Mouse (Mus musculus) brain, embryonic 18.5 days (tissue): ENCODE data around the gene Defa37.
"Not testable (repeated sequence)": the region's sequence is repeated elsewhere in the genome, so short reads cannot be mapped to it uniquely, and the experiment has no call there.

Experiments
- DNase-seq: peaks from one replicate; pipeline ENCODE4 v3.0.0-alpha.2; 2012; ENCODE audit warnings: low read depth, low spot score

The Defa37 gene

DNA sequence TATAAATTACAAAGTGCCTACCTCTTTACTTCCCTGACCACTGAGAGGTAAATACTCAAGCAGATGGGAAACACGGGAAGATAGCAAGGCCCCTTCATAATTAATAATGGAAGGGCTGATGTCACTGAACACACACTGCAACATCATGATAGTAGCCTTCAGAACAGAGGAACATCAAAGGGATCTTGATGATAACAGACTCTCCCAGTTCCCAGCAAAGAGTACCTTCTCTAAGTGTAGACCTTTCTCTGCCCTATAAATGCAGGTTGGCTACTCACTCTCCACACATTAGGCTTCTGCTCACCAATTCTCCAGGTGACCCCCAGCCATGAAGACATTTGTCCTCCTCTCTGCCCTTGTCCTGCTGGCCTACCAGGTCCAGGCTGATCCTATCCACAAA is at the start of gene Defa37:
Defa37 (plus strand) TSS at position 301 of the 400 bp plus-strand sequence.
- not testable (repeated sequence) for DNase-seq

DNA sequence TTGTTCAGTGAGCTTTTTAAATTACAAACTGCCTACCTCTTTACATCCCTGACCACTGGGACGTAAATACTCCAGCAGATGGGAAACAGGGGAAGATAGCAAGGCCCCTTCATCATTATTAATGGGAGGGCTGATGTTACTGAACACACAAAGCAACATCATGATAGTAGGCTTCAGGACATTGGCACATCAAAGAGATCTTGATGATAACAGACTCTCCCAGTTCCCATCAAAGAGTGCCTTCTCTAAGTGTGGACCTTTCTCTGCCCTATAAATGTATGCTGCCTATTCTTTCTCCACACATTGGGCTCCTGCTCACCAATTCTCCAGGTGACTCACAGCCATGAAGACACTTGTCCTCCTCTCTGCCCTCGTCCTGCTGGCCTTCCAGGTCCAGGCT is 36.5 kb upstream of the Defa37 start, which contains the start of gene Defa32:
Defa32 (plus strand) TSS at position 301 of the 400 bp plus-strand sequence.
- not testable (repeated sequence) for DNase-seq

DNA sequence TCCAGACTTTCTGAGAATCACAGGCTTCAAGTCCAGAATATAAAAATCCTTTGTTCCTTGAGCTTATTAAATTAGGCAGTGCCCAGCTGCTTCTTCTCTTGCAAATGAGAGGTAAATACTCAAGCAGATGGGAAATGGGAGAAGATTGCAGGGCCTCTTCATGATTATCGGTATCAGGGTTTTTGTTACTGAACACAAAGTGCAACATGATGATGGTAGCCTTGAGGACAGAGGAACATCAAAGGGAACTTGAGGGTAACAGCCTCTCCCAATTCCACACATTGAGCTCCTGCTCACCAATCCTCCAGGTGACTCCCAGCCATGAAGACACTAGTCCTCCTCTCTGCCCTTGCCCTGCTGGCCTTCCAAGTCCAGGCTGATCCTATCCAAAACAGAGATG is 17.5 kb downstream of the Defa37 start, which contains the start of gene Defa28:
Defa28 (plus strand) TSS at position 301 of the 400 bp plus-strand sequence.
- not testable (repeated sequence) for DNase-seq

DNA sequence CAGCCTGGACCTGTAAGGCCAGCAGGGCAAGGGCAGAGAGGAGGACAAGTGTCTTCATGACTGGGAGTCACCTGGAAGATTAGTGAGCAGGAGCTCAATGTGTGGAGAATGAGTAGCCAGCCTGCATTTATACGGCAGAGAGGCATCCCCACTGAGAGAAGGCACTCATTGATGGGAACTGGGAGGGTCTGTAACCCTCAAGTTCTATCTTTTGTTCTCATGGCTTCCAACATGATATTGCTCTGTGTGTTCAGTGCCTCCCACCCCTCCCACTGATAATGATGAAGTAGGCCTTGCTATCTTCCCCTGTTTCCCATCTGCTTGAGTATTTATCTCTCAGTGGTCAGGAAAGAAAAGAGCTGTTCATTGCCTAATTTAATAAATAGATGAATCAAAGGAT is 29.2 kb downstream of the Defa37 start, which contains the start of gene Gm7861:
Gm7861 (minus strand) TSS at position 101 of the 400 bp plus-strand sequence.
- not testable (repeated sequence) for DNase-seq
